Mouse (Mus musculus): ENCODE results near the gene St8sia2.

St8sia2 gene

GRCm38 (mm10) chr7:74013601-74014175 is at the start of gene St8sia2:
TSS of gene St8sia2 (minus strand) at chr7:74013690.
- peak; percentile 88 for DNase-seq (ENCODE audit: low read depth, low spot score)

DNA sequence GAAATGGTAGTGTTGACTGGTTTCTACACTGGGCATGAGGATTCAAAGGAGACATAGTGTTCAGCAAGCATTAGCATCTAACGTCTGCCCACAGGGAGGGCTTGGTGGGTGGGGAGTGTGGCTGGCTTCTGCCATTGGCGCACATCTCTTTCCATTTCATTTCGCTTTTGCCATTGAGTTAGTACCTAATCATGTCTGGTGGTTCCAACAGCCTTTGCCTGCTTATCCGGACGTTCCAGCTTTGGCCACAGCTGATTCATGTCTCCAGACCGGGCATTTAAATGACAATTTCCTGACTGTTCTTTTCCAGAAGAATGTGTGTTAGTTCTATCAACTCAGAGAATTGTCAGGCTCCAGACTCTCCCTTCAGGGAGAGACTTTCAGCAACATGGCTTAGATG is 47.6 kb upstream of the St8sia2 start:
- DNase-seq (ENCODE audit: low read depth, low spot score): no peak

DNA sequence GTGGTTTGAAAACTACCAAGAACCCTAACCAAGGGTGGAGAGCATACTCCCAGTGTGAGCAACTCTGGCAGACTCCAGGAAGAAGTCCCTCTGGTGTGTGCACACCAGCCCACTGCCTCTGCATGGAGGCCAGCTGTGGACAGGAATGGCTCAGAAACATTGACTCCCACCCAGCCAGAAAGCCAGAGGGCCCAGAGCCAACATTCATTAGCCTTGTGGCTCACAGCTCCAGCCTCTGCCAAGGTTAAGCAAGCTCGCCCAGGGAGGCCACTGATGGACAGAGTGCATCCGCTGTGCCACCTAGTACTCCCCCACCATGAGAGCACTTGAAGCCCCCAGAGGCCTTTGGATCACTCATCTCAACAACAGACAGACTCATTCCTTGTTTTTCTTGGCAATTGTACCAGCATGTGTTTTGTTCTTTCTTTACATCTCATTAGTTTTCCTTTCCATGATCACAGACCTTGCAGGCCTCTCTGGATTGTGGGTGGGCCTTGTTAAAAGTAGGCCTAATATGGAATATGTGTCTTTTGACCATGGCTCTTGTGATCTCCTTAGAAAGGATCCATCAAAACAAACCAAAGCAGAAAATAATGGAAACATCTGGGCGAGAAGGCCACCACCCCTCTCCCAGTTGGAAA is 46.9 kb upstream of the St8sia2 start:
- no peak for DNase-seq (ENCODE audit: low read depth, low spot score)

DNA sequence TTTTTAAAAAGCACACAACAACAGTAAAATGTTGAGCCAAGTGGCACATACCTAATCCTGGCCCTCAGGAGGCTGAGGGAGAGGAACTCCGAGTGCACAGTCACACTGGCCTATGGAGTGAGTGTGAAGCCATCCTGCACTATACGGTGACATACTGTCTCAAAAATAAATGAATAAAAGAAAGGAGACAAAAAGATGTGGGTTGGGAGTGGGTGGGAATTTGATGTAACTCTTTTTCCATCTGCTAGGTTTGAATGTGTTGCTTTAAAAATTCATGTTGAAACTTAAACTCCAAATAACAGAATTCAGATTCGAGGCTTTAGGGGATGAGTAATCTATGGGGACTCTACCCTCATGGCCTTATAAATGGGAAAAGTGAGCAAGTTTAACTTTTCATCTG is 46.2 kb upstream of the St8sia2 start:
- DNase-seq (ENCODE audit: low read depth, low spot score): no peak

DNA sequence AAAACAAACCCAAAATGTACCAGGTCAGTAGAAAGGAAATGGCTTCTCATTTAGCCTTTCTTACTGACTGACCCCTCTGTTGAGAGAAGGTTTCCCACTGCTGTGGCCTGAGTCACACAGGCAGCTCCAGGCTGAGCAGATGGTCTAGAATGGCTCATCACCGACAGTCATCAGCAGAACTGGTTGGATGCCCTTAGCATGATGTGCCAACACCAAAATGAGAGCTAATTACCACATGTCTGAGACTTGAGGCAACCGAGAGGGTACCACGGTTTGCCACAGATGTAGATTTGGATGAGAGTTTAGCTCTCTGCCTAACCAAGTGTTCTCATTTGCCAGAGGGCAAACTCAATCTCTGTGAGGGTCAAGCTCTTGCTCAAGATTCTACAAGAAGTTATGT is 42.3 kb upstream of the St8sia2 start:
- DNase-seq (ENCODE audit: low read depth, low spot score): no peak

- DNase-seq (ENCODE audit: low read depth, low spot score): no peak
Measured at GRCm38 (mm10) chr7:74047591-74047990, 34.1 kb upstream of the St8sia2 start.

DNA sequence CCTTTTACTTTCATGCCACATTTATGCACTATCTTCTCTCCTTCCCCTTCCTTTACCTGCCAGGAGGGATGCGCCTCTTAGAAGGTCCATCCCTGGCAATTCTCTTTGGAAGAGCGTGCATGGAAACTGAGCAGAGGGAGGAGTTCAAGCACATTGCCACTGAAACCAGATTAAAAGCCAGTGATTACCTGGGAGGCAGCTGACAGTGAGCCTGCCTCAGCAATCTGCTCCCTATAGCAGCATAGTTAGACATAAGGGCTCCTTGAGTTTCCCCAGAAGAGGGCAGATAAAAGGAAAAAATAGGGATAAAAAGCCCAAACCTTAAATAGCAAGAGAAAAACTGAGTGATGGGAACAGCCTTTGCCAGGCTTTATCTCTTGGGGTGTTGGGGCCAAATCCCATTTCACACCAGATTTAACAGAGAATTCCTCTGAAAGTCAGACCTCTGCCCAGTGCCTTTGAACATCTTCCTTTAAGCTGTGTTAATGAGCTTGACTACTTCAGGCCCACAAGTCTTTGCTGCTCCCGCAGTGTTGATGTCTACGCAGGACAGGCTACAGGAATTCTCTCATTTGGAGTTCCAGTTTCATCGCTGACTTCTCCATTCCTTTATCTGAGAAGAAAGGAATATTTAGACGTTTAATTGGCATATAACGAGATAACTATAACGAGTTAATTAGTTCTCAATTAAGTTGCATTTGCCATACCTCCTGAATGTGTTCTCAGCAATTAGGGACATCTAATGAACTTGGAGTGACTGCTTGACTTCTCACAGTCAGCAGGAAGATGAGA is 31.9 kb upstream of the St8sia2 start:
- no peak for DNase-seq (ENCODE audit: low read depth, low spot score)

DNA sequence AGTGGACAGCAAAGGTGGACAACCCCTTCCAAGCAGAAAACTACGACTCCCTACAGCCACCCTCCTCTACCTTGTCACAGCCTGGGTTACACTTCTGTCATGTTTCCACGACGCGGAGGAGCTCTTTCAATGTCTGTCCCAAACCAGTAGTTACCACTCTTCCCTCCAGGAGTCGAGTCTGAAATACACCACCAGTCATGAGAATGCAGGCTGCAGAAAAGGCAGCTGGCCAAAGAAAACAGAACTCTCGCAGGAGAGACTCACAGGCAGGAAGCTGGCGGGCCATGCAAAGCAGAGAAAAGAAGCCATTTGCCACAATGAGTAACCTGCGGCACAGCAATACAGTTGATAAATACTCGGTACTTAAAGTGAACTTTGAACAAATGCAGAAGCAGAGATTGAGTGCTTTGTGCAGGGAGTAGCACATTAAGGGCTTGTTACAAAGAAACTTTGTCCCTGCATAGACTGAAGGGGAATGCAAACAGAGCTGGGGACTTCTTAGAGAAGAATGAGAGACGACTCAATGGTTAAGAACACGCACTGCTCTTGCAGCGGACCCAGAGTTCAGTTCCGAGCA is 30.2 kb upstream of the St8sia2 start:
- DNase-seq (ENCODE audit: low read depth, low spot score): peak; percentile 38

DNA sequence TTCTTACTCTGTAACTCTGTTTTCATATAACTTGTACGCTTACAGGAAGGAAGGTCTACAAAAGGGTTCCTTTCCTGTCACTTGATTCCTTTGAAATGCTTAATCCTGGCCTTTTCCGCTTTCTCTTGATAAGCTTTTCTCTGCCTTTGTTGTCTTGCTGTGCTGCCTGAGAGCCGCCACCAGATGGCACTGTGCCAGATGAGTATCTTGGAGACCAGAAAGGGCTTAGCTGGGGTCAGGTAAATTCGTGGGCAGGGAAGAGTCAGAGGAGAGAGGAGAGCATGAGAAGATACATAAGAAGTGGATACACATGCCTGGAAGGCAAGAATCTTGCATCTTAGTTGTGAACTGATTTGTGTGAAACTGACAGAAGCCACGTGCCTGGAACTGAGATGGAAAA is 11.5 kb upstream of the St8sia2 start:
- DNase-seq (ENCODE audit: low read depth, low spot score): peak; percentile 78

- no peak for DNase-seq (ENCODE audit: low read depth, low spot score)
Measured at GRCm38 (mm10) chr7:74024171-74024570, 10.7 kb upstream of the St8sia2 start.

DNA sequence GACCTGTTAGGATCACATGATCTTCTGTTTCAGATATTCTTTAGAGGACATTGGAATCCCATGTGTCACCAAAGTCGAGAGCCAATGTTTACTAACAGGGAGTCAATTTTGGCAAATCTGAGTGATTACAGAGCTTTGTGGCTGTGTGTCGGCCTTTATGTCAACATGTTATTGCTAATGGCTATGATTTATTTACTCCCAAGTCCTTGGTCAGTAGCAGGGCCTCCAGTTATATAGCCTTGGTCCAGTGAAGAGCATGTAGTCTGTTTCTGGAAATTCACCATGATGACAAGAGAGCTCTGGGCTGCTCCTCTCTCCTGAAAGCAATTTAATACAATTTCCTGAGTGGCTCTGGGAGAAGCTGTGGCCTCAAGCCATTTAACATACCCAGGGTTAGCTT is 9.1 kb upstream of the St8sia2 start:
- no peak for DNase-seq (ENCODE audit: low read depth, low spot score)

DNA sequence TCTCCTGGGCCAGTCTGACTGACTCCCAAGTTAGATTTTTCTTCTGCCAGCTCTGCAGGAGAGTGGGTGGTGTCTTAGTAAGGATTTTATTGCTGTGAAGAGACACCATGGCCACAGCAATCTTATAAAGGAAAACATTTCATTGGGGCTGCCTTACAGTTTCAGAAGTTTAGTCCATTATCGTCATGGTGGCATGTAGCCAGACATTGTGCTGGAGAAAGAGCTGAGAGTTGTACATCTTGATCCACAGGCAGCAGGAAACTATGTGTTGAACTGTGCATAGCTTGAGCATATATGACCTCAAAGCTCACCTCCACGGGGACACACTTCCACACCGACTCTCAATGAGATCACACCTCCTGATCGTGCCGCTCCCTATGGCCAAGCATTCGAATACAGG is 8.3 kb upstream of the St8sia2 start:
- DNase-seq (ENCODE audit: low read depth, low spot score): no peak

- DNase-seq (ENCODE audit: low read depth, low spot score): no peak
Measured at GRCm38 (mm10) chr7:74016613-74017012, 3.1 kb upstream of the St8sia2 start.

DNA sequence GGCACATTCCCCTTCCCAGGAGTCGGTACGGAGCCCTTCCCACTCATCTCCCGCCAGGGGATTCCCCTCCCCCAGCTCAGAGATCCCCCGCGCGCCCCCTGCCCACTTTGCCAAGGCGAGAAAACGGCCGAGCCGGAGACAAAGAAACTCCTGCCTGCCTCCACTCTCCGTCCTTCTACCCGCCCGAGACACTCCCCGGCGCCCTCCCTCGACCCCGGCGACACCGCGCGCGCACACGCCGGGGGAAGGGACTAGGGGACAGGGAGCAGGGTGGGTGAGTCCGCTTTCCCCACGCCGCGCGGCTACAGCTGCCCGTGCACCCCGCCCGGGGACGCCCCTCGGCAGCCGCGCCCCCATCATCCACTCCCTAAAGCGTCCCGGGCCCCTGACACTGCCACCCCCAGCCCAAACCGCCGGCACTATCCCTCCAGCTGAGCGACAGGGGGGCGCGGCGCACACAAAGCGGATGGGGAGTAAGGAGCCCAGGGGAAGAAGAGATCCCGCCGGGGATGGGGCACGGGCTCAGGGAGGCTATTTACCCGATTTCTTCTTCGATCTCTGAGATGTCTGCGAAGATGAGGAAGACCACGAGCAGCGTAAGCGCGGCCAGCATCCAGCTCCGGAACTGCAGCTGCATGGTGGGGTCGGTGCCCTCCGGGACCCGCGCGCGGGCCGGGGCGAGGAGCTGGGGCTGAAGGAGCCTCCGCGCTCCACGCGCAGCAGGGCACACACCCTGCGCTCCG is 461 bp downstream of the St8sia2 start:
- DNase-seq (ENCODE audit: low read depth, low spot score): peak; percentile 38

- peak; percentile 53 for DNase-seq (ENCODE audit: low read depth, low spot score)
Measured at GRCm38 (mm10) chr7:74011976-74012857, 1.3 kb downstream of the St8sia2 start.

DNA sequence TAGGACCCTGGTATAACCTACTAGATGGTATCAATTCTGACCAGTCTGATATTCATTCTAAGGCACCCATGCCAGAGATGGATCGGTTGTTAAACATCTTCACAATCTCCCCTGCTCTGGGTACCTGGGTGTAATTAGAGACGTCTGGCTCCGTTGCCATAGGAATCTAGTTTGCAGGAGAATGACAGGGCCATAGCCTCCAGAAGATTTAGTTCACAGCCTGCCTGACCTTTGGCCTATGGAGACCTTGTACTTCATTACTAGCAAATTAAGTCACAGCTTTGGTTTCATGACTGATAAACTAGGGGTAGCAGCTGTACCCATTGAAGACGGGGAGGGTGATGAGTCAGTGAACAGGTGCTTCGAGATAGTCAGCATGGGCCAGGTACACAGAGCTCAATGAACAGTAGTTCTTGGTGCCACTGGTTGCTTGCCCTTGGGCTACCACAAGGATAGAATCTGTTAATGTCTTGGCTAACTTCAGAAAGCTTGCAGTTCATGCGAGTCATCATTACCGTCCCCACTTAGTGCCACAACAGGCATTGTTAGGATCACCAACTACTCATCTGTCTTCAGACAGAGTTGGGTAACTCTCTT is 4.4 kb downstream of the St8sia2 start:
- DNase-seq (ENCODE audit: low read depth, low spot score): peak; percentile 59

- peak; percentile 61 for DNase-seq (ENCODE audit: low read depth, low spot score)
Measured at GRCm38 (mm10) chr7:74006775-74007371, 6.6 kb downstream of the St8sia2 start.

DNA sequence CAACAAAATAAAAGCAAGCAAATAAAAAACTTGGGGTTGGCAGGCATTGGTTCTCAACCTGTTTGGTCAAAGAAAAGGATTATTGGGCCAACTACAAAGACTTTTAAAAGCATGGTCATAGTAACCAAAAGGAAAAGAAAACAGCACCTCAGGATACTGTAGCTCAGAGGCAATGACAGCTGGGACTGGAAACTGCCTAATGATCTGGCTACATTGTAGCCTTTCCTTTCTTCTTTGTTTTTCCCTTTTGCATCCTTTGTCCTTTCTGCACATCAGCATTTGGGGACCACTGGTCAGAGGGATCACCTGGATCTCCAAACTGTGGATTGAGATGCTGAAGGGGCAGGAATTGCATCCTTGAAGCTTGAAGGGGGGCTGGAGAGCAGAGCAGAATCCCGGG is 7.1 kb downstream of the St8sia2 start:
- no peak for DNase-seq (ENCODE audit: low read depth, low spot score)

DNA sequence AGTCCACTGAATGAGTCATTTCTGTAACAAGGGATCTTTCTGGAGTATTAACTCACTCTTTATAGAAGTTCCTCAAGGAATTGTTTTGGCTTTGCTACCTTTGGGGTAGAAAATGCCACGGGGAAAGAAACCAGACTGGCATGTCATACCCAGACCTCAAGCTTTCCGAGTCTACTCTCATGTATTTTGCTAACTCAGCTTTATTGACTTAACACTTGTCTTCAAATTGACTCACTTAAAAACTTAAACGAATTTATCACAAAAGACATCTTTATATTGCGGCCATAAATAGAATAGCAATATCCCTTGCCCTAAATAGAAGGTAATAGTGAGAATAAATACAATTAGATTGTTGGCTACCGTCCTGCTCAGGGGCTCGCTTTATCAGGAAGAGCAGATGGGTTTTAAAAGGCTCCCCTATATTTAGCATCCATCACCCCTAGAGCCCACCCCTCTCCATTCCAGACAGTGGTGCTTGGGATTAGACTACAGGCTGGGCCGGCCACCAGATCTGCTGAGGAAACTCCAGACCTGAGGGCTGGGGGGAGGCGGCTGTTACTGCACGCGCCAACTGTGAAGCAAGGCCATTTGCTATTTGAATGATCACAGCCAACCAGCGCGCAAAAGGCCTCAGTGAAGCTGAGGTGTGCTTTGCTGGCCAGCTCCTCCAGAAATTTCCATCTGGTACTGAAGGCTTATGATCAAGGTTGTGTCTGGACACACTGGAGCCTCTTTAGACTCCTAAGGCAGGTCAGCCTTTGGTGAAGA is 12.6 kb downstream of the St8sia2 start:
- no peak for DNase-seq (ENCODE audit: low read depth, low spot score)

Data from mesoderm, embryonic 11.5 days (tissue).